Mouse (Mus musculus): ENCODE data around the gene Epb41l5. TPM values are rescaled to one million over a fixed set of nuclear protein-coding genes. Genes with fewer than 3 reads are reported as not detected.

Epb41l5 gene
- polyA plus RNA-seq, 1 experiment: 0.08 TPM

- H3K4me1 ChIP-seq: peaks cover 16% of the 10 kb centered on the region
- peaks cover 2% of the 10 kb centered on the region for H3K27me3 ChIP-seq (replicated peaks)
- no peaks in the 10 kb centered on the region for H3K9me3 ChIP-seq
- TF ChIP-seq FLI1 (IDR thresholded peaks at IDR 0.05; ENCODE audit: low read length): no peak
- no peak for TF ChIP-seq GATA1 (IDR thresholded peaks at IDR 0.05; ENCODE audit: borderline replicate concordance, low read length)
- H3K36me3 ChIP-seq (replicated peaks; ENCODE audit: low read length): no peaks in the 10 kb centered on the region
- H3K4me3 ChIP-seq (replicated peaks): no peak overlapping the region
Measured at GRCm38 (mm10) chr1:119646356-119646755, 2.4 kb downstream of the Epb41l5 start.

- Histone ChIP-seq H3K4me1 (peaks cover 10% of the 10 kb centered on the region; the same call in 1 of the 2 replicates), H3K4me3 (replicated peaks) (peak overlapping the region; percentile 12), H3K9me3 (no peaks in the 10 kb centered on the region), H3K27me3 (replicated peaks) (no peaks in the 10 kb centered on the region), H3K36me3 (replicated peaks; ENCODE audit: low read length) (no peaks in the 10 kb centered on the region)
- TF ChIP-seq FLI1 (IDR thresholded peaks at IDR 0.05; ENCODE audit: low read length): no peak
Measured at GRCm38 (mm10) chr1:119642367-119642766, 6.4 kb downstream of the Epb41l5 start.

DNA sequence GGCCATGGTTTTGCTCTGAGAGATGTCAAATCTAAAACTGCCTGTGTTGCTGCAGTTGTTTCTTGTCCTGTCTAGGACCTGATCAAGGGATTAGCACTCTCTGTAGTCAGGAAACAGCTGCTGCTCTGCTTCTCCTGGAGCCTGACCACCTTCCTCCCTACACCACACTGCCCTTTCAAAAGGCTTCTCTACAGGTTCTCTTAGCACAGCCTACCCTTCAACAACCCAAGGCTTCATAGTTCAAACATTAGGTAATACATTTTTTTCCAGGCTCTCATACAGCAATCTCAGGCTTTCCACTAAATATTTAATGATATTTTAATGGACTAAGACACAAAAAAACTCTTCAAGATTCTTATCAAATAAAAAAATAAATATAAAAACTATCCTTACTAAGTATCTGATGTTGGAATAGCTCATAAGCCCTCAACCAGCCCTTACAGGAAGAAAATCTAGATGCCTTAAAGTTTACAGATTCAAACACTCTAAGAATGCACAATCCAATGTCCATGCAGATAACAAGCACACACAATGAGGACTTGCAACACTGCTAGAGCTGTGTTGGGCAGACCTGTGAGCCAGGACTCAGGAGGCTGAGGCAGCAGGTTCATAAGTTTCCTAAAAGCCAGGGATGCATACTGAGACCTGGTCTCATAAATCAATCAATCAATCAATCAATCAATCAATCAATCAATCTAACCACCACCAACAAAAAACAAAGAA lies 7.5 kb downstream of the Epb41l5 start:
- TF ChIP-seq GATA1 (IDR thresholded peaks at IDR 0.05; ENCODE audit: borderline replicate concordance, low read length) (no peak), FLI1 (IDR thresholded peaks at IDR 0.05; ENCODE audit: low read length) (no peak)
- Histone ChIP-seq H3K9me3 (no peaks in the 10 kb centered on the region), H3K27me3 (replicated peaks) (no peaks in the 10 kb centered on the region), H3K4me1 (peaks cover 8% of the 10 kb centered on the region; the same call in 1 of the 2 replicates), H3K36me3 (replicated peaks; ENCODE audit: low read length) (no peaks in the 10 kb centered on the region), H3K4me3 (replicated peaks) (no peak overlapping the region)

DNA sequence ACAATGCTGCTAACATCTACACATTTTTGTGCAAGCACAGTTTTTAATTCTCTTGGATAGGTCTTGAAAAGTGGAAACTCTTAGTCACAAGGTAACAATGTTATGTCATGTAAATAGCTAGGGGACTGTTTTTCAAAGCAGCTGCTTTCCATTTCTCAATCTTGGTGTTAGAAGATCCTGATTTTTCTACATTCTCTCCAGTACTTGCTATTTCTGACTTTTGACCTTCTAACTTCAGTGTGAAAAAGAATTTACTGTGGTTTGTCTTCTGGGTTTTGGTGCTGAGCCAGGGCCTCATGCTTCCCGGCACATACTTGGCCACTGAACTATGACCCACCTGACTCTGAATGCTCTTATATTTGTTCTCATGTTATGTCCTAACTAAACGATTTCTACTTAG lies 8.8 kb downstream of the Epb41l5 start:
- Histone ChIP-seq H3K4me1 (peaks cover 8% of the 10 kb centered on the region; the same call in 1 of the 2 replicates), H3K4me3 (replicated peaks) (no peak overlapping the region), H3K27me3 (replicated peaks) (no peaks in the 10 kb centered on the region), H3K9me3 (no peaks in the 10 kb centered on the region), H3K36me3 (replicated peaks; ENCODE audit: low read length) (no peaks in the 10 kb centered on the region)
- TF ChIP-seq GATA1 (IDR thresholded peaks at IDR 0.05; ENCODE audit: borderline replicate concordance, low read length) (no peak), FLI1 (IDR thresholded peaks at IDR 0.05; ENCODE audit: low read length) (no peak)

GRCm38 (mm10) chr1:119637188-119638023 lies 11.4 kb downstream of the Epb41l5 start:
- H3K4me1 ChIP-seq: peaks cover 7% of the 10 kb centered on the region; the same call in 1 of the 2 replicates
- H3K27me3 ChIP-seq (replicated peaks): no peaks in the 10 kb centered on the region
- no peak overlapping the region for H3K4me3 ChIP-seq (replicated peaks)
- H3K36me3 ChIP-seq (replicated peaks; ENCODE audit: low read length): no peaks in the 10 kb centered on the region
- TF ChIP-seq GATA1 (IDR thresholded peaks at IDR 0.05; ENCODE audit: borderline replicate concordance, low read length) (no peak), FLI1 (IDR thresholded peaks at IDR 0.05; ENCODE audit: low read length) (no peak)
- H3K9me3 ChIP-seq: no peaks in the 10 kb centered on the region

DNA sequence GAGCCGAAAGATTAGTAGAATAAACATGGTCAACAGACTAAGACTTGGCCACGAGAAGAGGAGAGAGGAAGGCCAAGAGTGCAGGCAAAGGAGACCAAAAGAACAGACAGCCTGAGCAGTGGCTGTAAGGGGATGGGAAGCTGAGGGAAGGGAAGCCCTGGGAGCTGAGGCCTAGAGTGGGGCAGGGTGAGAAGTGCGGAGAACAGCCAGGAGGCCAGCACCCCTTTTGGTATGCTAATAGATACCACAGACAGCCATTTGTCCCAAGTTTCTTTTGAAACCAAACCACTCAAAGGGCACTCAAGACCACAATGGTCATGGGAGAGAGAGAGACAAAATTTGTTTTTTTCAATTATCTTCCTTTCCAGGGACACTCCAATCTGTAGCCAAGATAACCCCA lies 14.1 kb downstream of the Epb41l5 start:
- H3K4me3 ChIP-seq (replicated peaks): no peak overlapping the region
- no peaks in the 10 kb centered on the region for H3K9me3 ChIP-seq
- H3K27me3 ChIP-seq (replicated peaks): no peaks in the 10 kb centered on the region
- no peaks in the 10 kb centered on the region for H3K4me1 ChIP-seq
- H3K36me3 ChIP-seq (replicated peaks; ENCODE audit: low read length): no peaks in the 10 kb centered on the region
- TF ChIP-seq GATA1 (IDR thresholded peaks at IDR 0.05; ENCODE audit: borderline replicate concordance, low read length) (no peak), FLI1 (IDR thresholded peaks at IDR 0.05; ENCODE audit: low read length) (no peak)

DNA sequence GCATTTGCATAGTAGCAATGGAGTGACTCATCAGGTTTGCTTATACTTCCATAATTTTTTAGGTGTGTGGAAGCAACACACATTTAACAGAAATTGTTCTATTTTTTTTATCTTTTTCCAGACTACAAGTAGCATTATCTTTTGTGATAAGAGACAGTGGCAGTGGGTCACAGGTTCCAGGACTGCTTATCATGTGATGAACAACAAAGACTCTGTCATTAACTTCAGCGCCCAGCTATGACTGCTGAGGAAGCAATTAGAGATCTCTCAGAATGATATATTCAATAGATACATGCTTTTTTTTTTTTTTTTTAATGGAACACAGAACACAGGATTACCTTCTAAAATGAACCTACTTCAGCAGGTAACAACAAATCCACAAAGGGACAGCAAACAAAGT lies 18.4 kb downstream of the Epb41l5 start:
- H3K9me3 ChIP-seq: no peaks in the 10 kb centered on the region
- H3K4me3 ChIP-seq (replicated peaks): no peak overlapping the region
- no peaks in the 10 kb centered on the region for H3K4me1 ChIP-seq
- no peak for TF ChIP-seq FLI1 (IDR thresholded peaks at IDR 0.05; ENCODE audit: low read length)
- H3K27me3 ChIP-seq (replicated peaks): no peaks in the 10 kb centered on the region
- H3K36me3 ChIP-seq (replicated peaks; ENCODE audit: low read length): no peaks in the 10 kb centered on the region

GRCm38 (mm10) chr1:119626837-119627236 lies 22.0 kb downstream of the Epb41l5 start:
- TF ChIP-seq FLI1 (IDR thresholded peaks at IDR 0.05; ENCODE audit: low read length) (no peak), GATA1 (IDR thresholded peaks at IDR 0.05; ENCODE audit: borderline replicate concordance, low read length) (no peak)

GRCm38 (mm10) chr1:119624444-119624843 lies 24.4 kb downstream of the Epb41l5 start:
- H3K4me1 ChIP-seq: no peaks in the 10 kb centered on the region
- TF ChIP-seq FLI1 (IDR thresholded peaks at IDR 0.05; ENCODE audit: low read length) (no peak), GATA1 (IDR thresholded peaks at IDR 0.05; ENCODE audit: borderline replicate concordance, low read length) (no peak)
- H3K27me3 ChIP-seq (replicated peaks): no peaks in the 10 kb centered on the region
- no peak overlapping the region for H3K4me3 ChIP-seq (replicated peaks)
- H3K9me3 ChIP-seq: no peaks in the 10 kb centered on the region
- H3K36me3 ChIP-seq (replicated peaks; ENCODE audit: low read length): no peaks in the 10 kb centered on the region

More at GRCm38 (mm10) chr1:119626837-119627236, 22.0 kb downstream of the Epb41l5 start:
- Histone ChIP-seq H3K4me3 (replicated peaks) (no peak overlapping the region), H3K36me3 (replicated peaks; ENCODE audit: low read length) (no peaks in the 10 kb centered on the region), H3K9me3 (no peaks in the 10 kb centered on the region), H3K27me3 (replicated peaks) (no peaks in the 10 kb centered on the region), H3K4me1 (no peaks in the 10 kb centered on the region)

DNA sequence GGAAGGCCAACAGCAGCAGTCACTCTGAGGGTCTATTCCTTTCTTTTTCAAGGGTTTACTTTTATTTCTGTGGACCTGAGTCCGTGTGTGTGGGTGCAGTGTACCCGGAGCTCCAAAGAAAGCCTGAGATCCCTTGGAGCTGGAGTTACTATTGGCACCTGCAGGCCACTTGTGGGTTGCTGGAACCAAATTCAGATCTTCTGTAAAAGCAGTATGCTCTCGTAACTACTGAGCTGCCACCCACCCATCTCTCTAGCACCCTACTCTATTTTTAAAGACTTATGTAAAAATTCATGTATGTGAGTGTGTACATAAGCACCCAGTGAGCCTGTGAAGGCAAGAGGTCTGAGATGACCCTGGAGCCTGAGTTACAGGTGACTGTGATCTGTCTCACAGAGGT lies 43.4 kb downstream of the Epb41l5 start:
- no peak for TF ChIP-seq FLI1 (IDR thresholded peaks at IDR 0.05; ENCODE audit: low read length)
- H3K9me3 ChIP-seq: no peaks in the 10 kb centered on the region
- no peaks in the 10 kb centered on the region for H3K27me3 ChIP-seq (replicated peaks)
- H3K36me3 ChIP-seq (replicated peaks; ENCODE audit: low read length): no peaks in the 10 kb centered on the region
- H3K4me1 ChIP-seq: no peaks in the 10 kb centered on the region
- no peak overlapping the region for H3K4me3 ChIP-seq (replicated peaks)

All from megakaryocyte, embryonic 14.5 days (primary cell).